In genomic region chr11:90168338-90169065, GRCm38 (mm10) we compare ENCODE assay signal across 10 mouse cellular contexts. TPM values are rescaled to one million over a fixed set of nuclear protein-coding genes. Genes with fewer than 3 reads are reported as not detected.
DNase-seq lines count a peak whose midpoint lies in the region; ATAC-seq lines count a peak whose summit lies in the region.
"Had no signal": no experiment of that assay in that cellular context is flagged by ENCODE, and none has a peak within 500 bp of the region (broad histone marks: within the 10 kb centered on the region; RNA-seq: fewer than 3 reads in every experiment).

No protein-coding gene starts in this region.

- ATAC-seq in hindbrain, embryonic 16.5 days = peak; percentile 42; the same call in 1 of the 2 replicates
- no peak for ATAC-seq in hindbrain, embryonic 11.5 days (ENCODE audit: low FRiP score)
- ATAC-seq in neural tube, embryonic 15.5 days (ENCODE audit: low FRiP score) = no peak
- no peak for ATAC-seq in heart, embryonic 13.5 days (ENCODE audit: extremely low read depth, insufficient number of reproducible peaks, low FRiP score, low TSS enrichment)

- no peak for DNase-seq in hindbrain, embryonic 11.5 days (ENCODE audit: low spot score)
- DNase-seq in neural tube, embryonic 10.5 days (ENCODE audit: extremely low spot score, low spot score) = no peak
- DNase-seq in right cerebral cortex, postnatal 25 days = peak; percentile 13
- no peak for DNase-seq in adrenal gland, postnatal 25 days
- DNase-seq: cerebellum, postnatal 36 days had no signal

- 84% methylated on average over 10 of the region's 10 CpGs for WGBS in hindbrain, embryonic 16.5 days
- WGBS in hindbrain, embryonic 11.5 days = 86% methylated on average over 10 of the region's 10 CpGs
- 91% methylated on average over 10 of the region's 10 CpGs for WGBS in neural tube, embryonic 15.5 days
- 70% methylated on average over 10 of the region's 10 CpGs for WGBS in heart, embryonic 13.5 days

- no peak overlapping the region for H3K9ac ChIP-seq in hindbrain, embryonic 16.5 days (ENCODE audit: low read depth, low read length)
- H3K9ac ChIP-seq in hindbrain, embryonic 11.5 days (ENCODE audit: low read depth, low read length) = no peak overlapping the region
- no peak overlapping the region for H3K9ac ChIP-seq in neural tube, embryonic 15.5 days (replicated peaks)
- no peak overlapping the region for H3K9ac ChIP-seq in heart, embryonic 13.5 days
- H3K9ac ChIP-seq: liver, embryonic 15.5 days had no signal

- no peaks in the 10 kb centered on the region for H3K9me3 ChIP-seq in hindbrain, embryonic 16.5 days (ENCODE audit: control insufficient read depth, low read length)
- no peaks in the 10 kb centered on the region for H3K9me3 ChIP-seq in hindbrain, embryonic 11.5 days (ENCODE audit: control insufficient read depth, low read length)
- H3K9me3 ChIP-seq in neural tube, embryonic 15.5 days (replicated peaks) = no peaks in the 10 kb centered on the region
- H3K9me3 ChIP-seq in heart, embryonic 13.5 days = no peaks in the 10 kb centered on the region
- H3K9me3 ChIP-seq: liver, embryonic 15.5 days had no signal

- no peak overlapping the region for H3K27ac ChIP-seq in hindbrain, embryonic 16.5 days (ENCODE audit: low read depth, low read length)
- no peak overlapping the region for H3K27ac ChIP-seq in hindbrain, embryonic 11.5 days (ENCODE audit: low read depth, low read length)
- H3K27ac ChIP-seq in neural tube, embryonic 15.5 days (replicated peaks) = peak overlapping the region; percentile 0; the same call in 1 of the 2 replicates
- peak overlapping the region; percentile 53; the same call in 1 of the 2 replicates for H3K27ac ChIP-seq in heart, embryonic 13.5 days (replicated peaks)
- H3K27ac ChIP-seq: liver, embryonic 15.5 days had no signal

- H3K4me2 ChIP-seq in hindbrain, embryonic 16.5 days (ENCODE audit: low read length) = no peak overlapping the region
- H3K4me2 ChIP-seq in hindbrain, embryonic 11.5 days (replicated peaks; ENCODE audit: low read depth, low read length) = no peak overlapping the region
- no peak overlapping the region for H3K4me2 ChIP-seq in neural tube, embryonic 15.5 days
- no peak overlapping the region for H3K4me2 ChIP-seq in heart, embryonic 13.5 days
- H3K4me2 ChIP-seq: liver, embryonic 15.5 days had no signal

- H3K4me1 ChIP-seq in hindbrain, embryonic 16.5 days (ENCODE audit: control insufficient read depth, insufficient read depth, low read depth, low read length) = no peaks in the 10 kb centered on the region
- no peaks in the 10 kb centered on the region for H3K4me1 ChIP-seq in hindbrain, embryonic 11.5 days (replicated peaks; ENCODE audit: control insufficient read depth, insufficient read depth, low read length)
- H3K4me1 ChIP-seq in neural tube, embryonic 15.5 days = peaks cover 8% of the 10 kb centered on the region
- no peaks in the 10 kb centered on the region for H3K4me1 ChIP-seq in heart, embryonic 13.5 days
- H3K4me1 ChIP-seq: liver, embryonic 15.5 days had no signal

- H3K36me3 ChIP-seq in hindbrain, embryonic 16.5 days (ENCODE audit: control insufficient read depth, insufficient read depth, low read length) = no peaks in the 10 kb centered on the region
- no peaks in the 10 kb centered on the region for H3K36me3 ChIP-seq in hindbrain, embryonic 11.5 days (ENCODE audit: control insufficient read depth, insufficient read depth, low read length)
- no peaks in the 10 kb centered on the region for H3K36me3 ChIP-seq in neural tube, embryonic 15.5 days
- H3K36me3 ChIP-seq in heart, embryonic 13.5 days = no peaks in the 10 kb centered on the region
- H3K36me3 ChIP-seq: liver, embryonic 15.5 days had no signal

- no peak overlapping the region for H3K4me3 ChIP-seq in hindbrain, embryonic 16.5 days (ENCODE audit: low read length)
- no peak overlapping the region for H3K4me3 ChIP-seq in hindbrain, embryonic 11.5 days (ENCODE audit: low read depth, low read length)
- H3K4me3 ChIP-seq in neural tube, embryonic 15.5 days (replicated peaks) = no peak overlapping the region
- H3K4me3 ChIP-seq in heart, embryonic 13.5 days = no peak overlapping the region
- H3K4me3 ChIP-seq: erythroblast, embryonic 14.5 days; liver, embryonic 15.5 days had no signal

- H3K27me3 ChIP-seq in hindbrain, embryonic 16.5 days (replicated peaks; ENCODE audit: control insufficient read depth, insufficient read depth, low read length) = no peaks in the 10 kb centered on the region
- H3K27me3 ChIP-seq in hindbrain, embryonic 11.5 days (ENCODE audit: control insufficient read depth, insufficient read depth, low read length) = no peaks in the 10 kb centered on the region
- H3K27me3 ChIP-seq in neural tube, embryonic 15.5 days (replicated peaks) = peaks cover 3% of the 10 kb centered on the region; the same call in 1 of the 2 replicates
- 0 out of 2 replicates have a peak, but pooled peaks cover 6% of the 10 kb centered on the region for H3K27me3 ChIP-seq in heart, embryonic 13.5 days (replicated peaks)
- H3K27me3 ChIP-seq: liver, embryonic 15.5 days had no signal

RNA-seq across cellular contexts. Expression of gene Gm45716, which starts 19.0 kb away (rescaled TPM):
- 18.8 and 19.1 TPM in 2 replicates for polyA plus RNA-seq in hindbrain, embryonic 16.5 days (2015; fragmentation: Nextera tagmentation; extraction: Ambion mirVana)
- polyA plus RNA-seq in hindbrain, embryonic 11.5 days (2014; fragmentation: Nextera tagmentation; extraction: Ambion mirVana) = 17.8 and 20.3 TPM in 2 replicates
- 16.9 and 19.2 TPM in 2 replicates for polyA plus RNA-seq in neural tube, embryonic 15.5 days (2015; fragmentation: Nextera tagmentation; extraction: Ambion mirVana)
- 42.2 and 52.1 TPM in 2 replicates for polyA plus RNA-seq in heart, embryonic 13.5 days (2015; fragmentation: Nextera tagmentation; extraction: Ambion mirVana)
- total RNA-seq in adrenal gland, postnatal 25 days (2021) = 2.6 and 3.1 TPM in 2 replicates

Comparison
In these comparisons a context has a peak if more than half of its experiments do, and no peak if none do; other contexts are left out.
1. H3K27ac ChIP-seq: peak in neural tube, embryonic 15.5 days (single experiment) and heart, embryonic 13.5 days (single experiment); none in hindbrain, embryonic 16.5 days (single experiment) and hindbrain, embryonic 11.5 days (single experiment).